In genomic region chr12:54065607-54066006, GRCm38 (mm10) we compare ENCODE assay signal across 15 mouse cellular contexts.
DNase-seq lines count a peak whose midpoint lies in the region; ATAC-seq and TF ChIP-seq lines count a peak whose summit lies in the region.
"Had no signal": no experiment of that assay in that cellular context is flagged by ENCODE, and none has a peak within 500 bp of the region (broad histone marks: within the 10 kb centered on the region; RNA-seq: fewer than 3 reads in every experiment).

No protein-coding gene starts in this region.

- TF ChIP-seq RAD21 in MEL (IDR thresholded peaks at IDR 0.05; ENCODE audit: low read depth, low read length): no peak

- H3K27me3 ChIP-seq in kidney, adult 2 months (replicated peaks; ENCODE audit: control insufficient read depth, insufficient read depth, low read length): peaks cover 2% of the 10 kb centered on the region
- H3K27me3 ChIP-seq in MEL (ENCODE audit: control insufficient read depth in 1 of 2, insufficient read depth in 2 of 2, low read length in 2 of 2): no peaks in the 10 kb centered on the region
- H3K27me3 ChIP-seq in intestine, embryonic 16.5 days (replicated peaks; ENCODE audit: control insufficient read depth, insufficient read depth, low read length): peaks cover 16% of the 10 kb centered on the region
- H3K27me3 ChIP-seq in midbrain, embryonic 10.5 days (ENCODE audit: low read depth, poor library complexity, severe bottlenecking): peaks cover 55% of the 10 kb centered on the region
- H3K27me3 ChIP-seq: CH12.LX had no signal

- TF ChIP-seq EP300 in MEL (IDR thresholded peaks at IDR 0.05; ENCODE audit: low read depth in 1 of 2, low read length in 2 of 2): no peak; a peak in 1 of 4 replicates

- no peak for TF ChIP-seq CTCF in kidney, adult 2 months (conservative IDR thresholded peaks at IDR 0.05; ENCODE audit: insufficient read depth, insufficient read length, low read depth, low read length)
- no peak for TF ChIP-seq CTCF in MEL (IDR thresholded peaks at IDR 0.05 in 2 of 3, conservative IDR thresholded peaks at IDR 0.05 in 1 of 3; ENCODE audit: control insufficient read depth in 1 of 3, insufficient read depth in 1 of 3, low read depth in 2 of 3, low read length in 3 of 3, poor library complexity in 1 of 3, severe bottlenecking in 1 of 3)

- no peaks in the 10 kb centered on the region for H3K36me3 ChIP-seq in kidney, adult 2 months (ENCODE audit: control insufficient read depth, insufficient read depth, low read length)
- no peaks in the 10 kb centered on the region for H3K36me3 ChIP-seq in MEL (ENCODE audit: control insufficient read depth in 1 of 2, insufficient read depth in 2 of 2, low read length in 2 of 2)
- no peaks in the 10 kb centered on the region for H3K36me3 ChIP-seq in intestine, embryonic 16.5 days (ENCODE audit: control insufficient read depth, insufficient read depth, low read length)
- peaks cover 11% of the 10 kb centered on the region for H3K36me3 ChIP-seq in midbrain, embryonic 10.5 days

- peak; percentile 14 for DNase-seq in kidney, adult 2 months
- DNase-seq in kidney, adult 18-20 months: no peak
- DNase-seq in 416B (ENCODE audit: low read depth) (peak; percentile 91), MEL (ENCODE audit: low read depth, low spot score) (peak; percentile 10)
- no peak for DNase-seq in midbrain, embryonic 10.5 days (ENCODE audit: low spot score)
- no peak for DNase-seq in B cell, adult 2 months
- DNase-seq: cerebellum, adult 9-11 months; forebrain, postnatal 0 days; gastrocnemius, postnatal 14 days; layer of hippocampus, adult 9-11 months; left cerebral cortex, postnatal 4 days; lung, adult 2 months had no signal

- no peak overlapping the region for H3K4me2 ChIP-seq in intestine, embryonic 16.5 days (ENCODE audit: low read depth, low read length)

- H3K9ac ChIP-seq in MEL (ENCODE audit: control insufficient read depth, low read depth, low read length, poor library complexity, severe bottlenecking): no peak overlapping the region
- no peak overlapping the region for H3K9ac ChIP-seq in intestine, embryonic 16.5 days (ENCODE audit: low read depth, low read length)
- H3K9ac ChIP-seq: forebrain, postnatal 0 days had no signal

- no peaks in the 10 kb centered on the region for H3K79me2 ChIP-seq in MEL (ENCODE audit: control insufficient read depth, insufficient read depth, low read length, poor library complexity)

- no peak for TF ChIP-seq POLR2A in kidney, adult 2 months (IDR thresholded peaks at IDR 0.05; ENCODE audit: low read depth, low read length)
- TF ChIP-seq POLR2A in MEL (IDR thresholded peaks at IDR 0.05; ENCODE audit: control insufficient read depth in 1 of 2, insufficient read depth in 1 of 2, low read depth in 1 of 2, low read length in 2 of 2, poor library complexity in 1 of 2): no peak

- ATAC-seq in intestine, embryonic 16.5 days: peak; percentile 68
- ATAC-seq: forebrain, postnatal 0 days had no signal

- H3K4me1 ChIP-seq in kidney, adult 2 months (ENCODE audit: control insufficient read depth, insufficient read depth, low read length): no peaks in the 10 kb centered on the region
- H3K4me1 ChIP-seq in MEL (ENCODE audit: control insufficient read depth in 1 of 2, insufficient read depth in 2 of 2, low read length in 2 of 2): no peaks in the 10 kb centered on the region
- H3K4me1 ChIP-seq in intestine, embryonic 16.5 days (ENCODE audit: control insufficient read depth, insufficient read depth, low read length): peaks cover 15% of the 10 kb centered on the region
- peaks cover 14% of the 10 kb centered on the region for H3K4me1 ChIP-seq in midbrain, embryonic 10.5 days

- WGBS in kidney, adult 2 months: 62% methylated on average over 11 of the region's 11 CpGs
- WGBS in intestine, embryonic 16.5 days: 57% methylated on average over 11 of the region's 11 CpGs
- 79% methylated on average over 11 of the region's 11 CpGs for WGBS in midbrain, embryonic 10.5 days

- no peak overlapping the region for H3K4me3 ChIP-seq in kidney, adult 2 months (ENCODE audit: insufficient read depth, low read depth, low read length)
- H3K4me3 ChIP-seq in MEL (ENCODE audit: control insufficient read depth in 1 of 2, insufficient read depth in 1 of 2, low read depth in 2 of 2, low read length in 2 of 2): no peak overlapping the region
- H3K4me3 ChIP-seq in intestine, embryonic 16.5 days (ENCODE audit: low read length): no peak overlapping the region
- no peak overlapping the region for H3K4me3 ChIP-seq in midbrain, embryonic 10.5 days
- H3K4me3 ChIP-seq: embryonic facial prominence, embryonic 10.5 days had no signal

- H3K27ac ChIP-seq in kidney, adult 2 months (ENCODE audit: insufficient read depth, low read depth, low read length): no peak overlapping the region
- H3K27ac ChIP-seq in MEL (ENCODE audit: control insufficient read depth, low read depth, low read length): no peak overlapping the region
- H3K27ac ChIP-seq in intestine, embryonic 16.5 days (ENCODE audit: low read length): no peak overlapping the region
- H3K27ac ChIP-seq in midbrain, embryonic 10.5 days (replicated peaks): no peak overlapping the region
- H3K27ac ChIP-seq: embryonic facial prominence, embryonic 10.5 days had no signal

- no peaks in the 10 kb centered on the region for H3K9me3 ChIP-seq in MEL (replicated peaks; ENCODE audit: insufficient read depth, low read length)
- no peaks in the 10 kb centered on the region for H3K9me3 ChIP-seq in intestine, embryonic 16.5 days (ENCODE audit: control insufficient read depth, low read length)
- 0 out of 2 replicates have a peak, but pooled peaks cover 8% of the 10 kb centered on the region for H3K9me3 ChIP-seq in midbrain, embryonic 10.5 days (replicated peaks)

TF ChIP-seq in MEL, 35 proteins besides CTCF, POLR2A, EP300 and RAD21:
- TF ChIP-seq MXI1 (IDR thresholded peaks at IDR 0.05; ENCODE audit: low read depth, low read length) (no peak), USF2 (IDR thresholded peaks at IDR 0.05; ENCODE audit: borderline replicate concordance in 1 of 2, insufficient read depth in 1 of 2, low read depth in 1 of 2, low read length in 2 of 2) (no peak), USF1 (IDR thresholded peaks at IDR 0.05; ENCODE audit: low read depth, low read length) (no peak), ZNF384 (IDR thresholded peaks at IDR 0.05; ENCODE audit: low read depth, low read length) (no peak), MYB (IDR thresholded peaks at IDR 0.05; ENCODE audit: low read depth, low read length) (no peak), MYC (IDR thresholded peaks at IDR 0.05; ENCODE audit: low read depth, low read length) (no peak), HCFC1 (IDR thresholded peaks at IDR 0.05; ENCODE audit: low read depth, low read length) (no peak)

Comparison
In these comparisons a context has a peak if more than half of its experiments do, and no peak if none do; other contexts are left out.
1. DNase-seq: peak in kidney, adult 2 months (single experiment), 416B (single experiment) and MEL (single experiment); none in kidney, adult 18-20 months (single experiment), midbrain, embryonic 10.5 days (single experiment) and B cell, adult 2 months (0 of 2).